Mouse (Mus musculus): Measurements from ENCODE around the gene Mthfd1. TPM values are rescaled to one million over a fixed set of nuclear protein-coding genes. Genes with fewer than 3 reads are reported as not detected.
A peak's percentile ranks its signal among the peaks of the same experiment; 100 is the strongest.

Mthfd1 gene
- polyA plus RNA-seq, 1 experiment = 30.6 TPM

DNA sequence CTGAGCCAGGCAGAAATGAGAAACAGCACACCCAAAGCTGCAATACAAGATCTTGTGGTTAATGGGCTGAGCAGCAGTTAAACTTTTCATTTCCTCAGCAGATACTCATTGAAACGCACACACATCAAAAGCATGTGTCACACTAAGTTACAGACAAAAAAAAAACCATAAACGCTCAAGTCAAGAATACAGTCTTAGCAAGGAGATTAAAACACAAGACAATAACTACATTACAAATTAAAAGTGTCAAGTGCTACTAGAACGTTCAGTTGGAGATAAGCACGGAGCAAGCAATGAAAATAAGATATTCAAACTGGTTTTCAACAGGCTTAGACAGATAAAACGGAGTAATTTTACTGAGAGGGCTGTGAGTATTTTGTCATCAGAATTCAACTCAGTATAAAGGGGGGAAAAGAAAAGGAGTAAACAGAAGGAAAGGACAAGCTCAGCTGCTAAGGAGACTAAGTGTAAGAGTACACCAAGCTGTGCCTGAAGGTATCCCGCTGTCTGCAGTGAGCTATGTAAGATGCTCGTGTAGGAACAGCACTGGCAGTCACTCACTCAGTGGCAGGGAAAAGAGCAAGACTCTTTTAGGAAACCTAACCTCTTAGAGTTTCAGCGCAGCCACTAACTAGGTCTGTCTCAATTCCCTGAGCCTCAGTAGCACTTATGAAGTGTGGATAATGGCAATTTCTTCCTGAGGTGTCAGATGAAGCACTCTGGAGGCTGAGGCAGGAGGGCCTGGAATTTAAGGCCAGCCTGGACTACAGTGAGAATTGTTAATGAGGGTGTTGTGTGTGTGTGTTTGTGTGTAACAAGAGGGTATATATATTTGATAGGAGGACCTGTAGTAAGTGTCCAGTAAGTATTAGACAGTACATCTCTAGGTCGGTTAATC is 106.6 kb downstream of the Mthfd1 start:
- no peaks in the 10 kb centered on the region for H3K27me3 ChIP-seq (replicated peaks)
- peaks cover 82% of the 10 kb centered on the region for H3K4me1 ChIP-seq
- H3K36me3 ChIP-seq (replicated peaks; ENCODE audit: low read length) = peaks cover 21% of the 10 kb centered on the region
- TF ChIP-seq FLI1 (IDR thresholded peaks at IDR 0.05; ENCODE audit: low read length) = no peak
- peak overlapping the region; percentile 88 for H3K4me3 ChIP-seq (replicated peaks)
- H3K9me3 ChIP-seq = no peaks in the 10 kb centered on the region; the same call in 1 of the 2 replicates

DNA sequence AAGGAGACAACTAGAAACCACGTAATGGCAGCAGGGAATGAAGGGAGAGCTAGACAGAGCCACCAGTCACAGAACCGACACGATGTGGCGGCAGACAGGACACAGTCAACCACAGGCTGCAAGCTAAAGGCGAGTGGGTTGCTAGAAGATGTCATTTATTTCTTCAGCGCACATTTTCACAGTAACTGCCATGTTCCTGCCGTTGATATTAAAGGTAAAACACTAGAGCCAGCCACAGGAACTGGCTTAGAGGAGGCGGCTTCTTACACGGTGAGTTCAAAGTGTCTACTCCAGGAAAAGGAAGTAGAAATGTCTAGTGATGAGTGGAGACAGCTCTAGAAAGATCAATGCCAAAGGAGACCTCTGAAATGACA is 107.2 kb downstream of the Mthfd1 start:
- peak overlapping the region; percentile 88 for H3K4me3 ChIP-seq (replicated peaks)

GRCm38 (mm10) chr12:76366276-76366675 is 111.2 kb downstream of the Mthfd1 start:
- TF ChIP-seq FLI1 (IDR thresholded peaks at IDR 0.05; ENCODE audit: low read length) (no peak), GATA1 (IDR thresholded peaks at IDR 0.05; ENCODE audit: borderline replicate concordance, low read length) (no peak)
- Histone ChIP-seq H3K36me3 (replicated peaks; ENCODE audit: low read length) (peaks cover 6% of the 10 kb centered on the region), H3K27me3 (replicated peaks) (no peaks in the 10 kb centered on the region), H3K4me1 (peaks cover 73% of the 10 kb centered on the region), H3K4me3 (replicated peaks) (peak overlapping the region; percentile 83), H3K9me3 (no peaks in the 10 kb centered on the region)

More for the DNA sequence above, 107.2 kb downstream of the Mthfd1 start:
- Histone ChIP-seq H3K9me3 (no peaks in the 10 kb centered on the region; the same call in 1 of the 2 replicates), H3K36me3 (replicated peaks; ENCODE audit: low read length) (peaks cover 16% of the 10 kb centered on the region), H3K4me1 (peaks cover 84% of the 10 kb centered on the region), H3K27me3 (replicated peaks) (no peaks in the 10 kb centered on the region)
- no peak for TF ChIP-seq FLI1 (IDR thresholded peaks at IDR 0.05; ENCODE audit: low read length)
- TF ChIP-seq GATA1 (IDR thresholded peaks at IDR 0.05; ENCODE audit: borderline replicate concordance, low read length) = no peak

GRCm38 (mm10) chr12:76367096-76367995 is 112.2 kb downstream of the Mthfd1 start:
- TF ChIP-seq FLI1 (IDR thresholded peaks at IDR 0.05; ENCODE audit: low read length) (no peak), GATA1 (IDR thresholded peaks at IDR 0.05; ENCODE audit: borderline replicate concordance, low read length) (no peak)
- H3K4me1 ChIP-seq = peaks cover 68% of the 10 kb centered on the region
- H3K9me3 ChIP-seq = no peaks in the 10 kb centered on the region
- H3K4me3 ChIP-seq (replicated peaks) = peak overlapping the region; percentile 97
- no peaks in the 10 kb centered on the region for H3K27me3 ChIP-seq (replicated peaks)
- H3K36me3 ChIP-seq (replicated peaks; ENCODE audit: low read length) = peaks cover 6% of the 10 kb centered on the region

GRCm38 (mm10) chr12:76368201-76368789 is 113.2 kb downstream of the Mthfd1 start:
- Histone ChIP-seq H3K9me3 (no peaks in the 10 kb centered on the region), H3K4me3 (replicated peaks) (peak overlapping the region; percentile 97), H3K36me3 (replicated peaks; ENCODE audit: low read length) (peaks cover 6% of the 10 kb centered on the region), H3K27me3 (replicated peaks) (no peaks in the 10 kb centered on the region), H3K4me1 (peaks cover 67% of the 10 kb centered on the region)
- TF ChIP-seq GATA1 (IDR thresholded peaks at IDR 0.05; ENCODE audit: borderline replicate concordance, low read length) = no peak
- TF ChIP-seq FLI1 (IDR thresholded peaks at IDR 0.05; ENCODE audit: low read length) = no peak

GRCm38 (mm10) chr12:76368790-76369205 is 113.7 kb downstream of the Mthfd1 start:
- Histone ChIP-seq H3K4me3 (replicated peaks) (peak overlapping the region; percentile 97), H3K36me3 (replicated peaks; ENCODE audit: low read length) (peaks cover 6% of the 10 kb centered on the region), H3K27me3 (replicated peaks) (no peaks in the 10 kb centered on the region), H3K9me3 (no peaks in the 10 kb centered on the region), H3K4me1 (peaks cover 66% of the 10 kb centered on the region)
- no peak for TF ChIP-seq GATA1 (IDR thresholded peaks at IDR 0.05; ENCODE audit: borderline replicate concordance, low read length)
- TF ChIP-seq FLI1 (IDR thresholded peaks at IDR 0.05; ENCODE audit: low read length) = no peak

Other genes with a start within 250 kb of the Mthfd1 start
- not detected in 2 replicates for gene Esr2, start 78.0 kb upstream of the Mthfd1 start, polyA plus RNA-seq (2012; ENCODE audit: insufficient read depth, low replicate concordance)
- gene Tex21, start 8.6 kb upstream of the Mthfd1 start, polyA plus RNA-seq (2012; ENCODE audit: insufficient read depth, low replicate concordance) = not detected in 2 replicates
- 0.63 TPM in 1 of 2 replicates, not detected in the other for gene Akap5, start 69.6 kb downstream of the Mthfd1 start, polyA plus RNA-seq (2012; ENCODE audit: insufficient read depth, low replicate concordance)
- 2.4 and 7.2 TPM in 2 replicates for gene Zbtb25, start 114.3 kb downstream of the Mthfd1 start, polyA plus RNA-seq (2012; ENCODE audit: insufficient read depth, low replicate concordance)
- 0.79 and 4.7 TPM in 2 replicates for gene Zbtb1, start 115.0 kb downstream of the Mthfd1 start, polyA plus RNA-seq (2012; ENCODE audit: insufficient read depth, low replicate concordance)
- gene Hspa2, start 148.9 kb downstream of the Mthfd1 start, polyA plus RNA-seq (2012; ENCODE audit: insufficient read depth, low replicate concordance) = 2.9 and 5.8 TPM in 2 replicates
- gene Ppp1r36, start 162.2 kb downstream of the Mthfd1 start, polyA plus RNA-seq (2012; ENCODE audit: insufficient read depth, low replicate concordance) = not detected in 2 replicates

Data from megakaryocyte, embryonic 14.5 days (primary cell).